Mouse (Mus musculus) CH12.LX (cell line): ENCODE results near the gene Creg1. TPM values are rescaled to one million over a fixed set of nuclear protein-coding genes. Genes with fewer than 3 reads are reported as not detected.

Source experiments
- DNase-seq: peaks from one replicate; pipeline ENCODE4 v3.0.0-alpha.2; 2013; ENCODE audit errors: extremely low read depth
- H3K27ac ChIP-seq: 2 replicates; pipeline ENCODE4 v1.5.1; 2012; ENCODE audit warnings: low read depth, mild to moderate bottlenecking, control low read depth, moderate library complexity; ENCODE audit not compliant: insufficient read depth
- H3K27me3 ChIP-seq: replicated peaks from 2 replicates; pipeline ENCODE3; 2012; ENCODE audit warnings: inconsistent platforms
- H3K36me3 ChIP-seq, 2 experiments: replicated peaks in 1 of 2; 2 replicates each; pipeline versions ENCODE3 to v1.6.1; 2012; ENCODE audit warnings: inconsistent platforms in 1 of 2, low read length in 1 of 2, mild to moderate bottlenecking in 1 of 2, mixed read lengths in 1 of 2, moderate library complexity in 1 of 2; ENCODE audit not compliant: control insufficient read depth in 1 of 2, insufficient read depth in 1 of 2
- H3K4me1 ChIP-seq, 2 experiments: 2 replicates each; pipeline ENCODE4 v1.6.1; 2012; ENCODE audit warnings: inconsistent platforms in 1 of 2, moderate library complexity in 1 of 2; ENCODE audit not compliant: insufficient read depth in 2 of 2, control insufficient read depth in 1 of 2
- H3K4me2 ChIP-seq: 2 replicates; pipeline ENCODE4 v1.6.1; 2012; ENCODE audit warnings: low read depth, mild to moderate bottlenecking, control low read depth; ENCODE audit not compliant: poor library complexity, insufficient read depth, severe bottlenecking
- H3K4me3 ChIP-seq, 3 experiments: fragments of 150-350 bp in 1 of 3; sonication (generic) in 1 of 3; replicated peaks in 1 of 3; 2 replicates each; pipeline versions ENCODE3 to v1.5.1; 2011 to 2012; ENCODE audit warnings: low read depth in 2 of 3, low read length in 2 of 3, mild to moderate bottlenecking in 2 of 3, moderate library complexity in 2 of 3, control low read depth in 1 of 3, improper control_type of control experiment in 1 of 3, inconsistent platforms in 1 of 3, mixed read lengths in 1 of 3; ENCODE audit not compliant: poor library complexity in 1 of 3
- H3K79me2 ChIP-seq: replicated peaks from 2 replicates; pipeline ENCODE4 v1.6.1; 2012; ENCODE audit warnings: mild to moderate bottlenecking, moderate library complexity; ENCODE audit not compliant: control insufficient read depth, poor library complexity, insufficient read depth, severe bottlenecking; ENCODE audit errors: extremely low read depth
- H3K9ac ChIP-seq: 2 replicates; pipeline ENCODE4 v1.6.1; 2012; ENCODE audit warnings: low read depth, mild to moderate bottlenecking, control low read depth, moderate library complexity; ENCODE audit not compliant: insufficient read depth
- H3K9me3 ChIP-seq: replicated peaks from 2 replicates; pipeline ENCODE3; 2012; ENCODE audit warnings: low read length, inconsistent platforms, mixed read lengths
- CHD1 ChIP-seq: IDR thresholded peaks from 2 replicates; pipeline ENCODE4 v1.6.1; 2012; ENCODE audit warnings: low read depth, low read length, improper control_type of control experiment, inconsistent platforms
- CTCF ChIP-seq, 2 experiments: IDR thresholded peaks in 1 of 2; conservative IDR thresholded peaks in 1 of 2; 2 replicates each; pipeline ENCODE4 v1.5.1; 2011 to 2012; ENCODE audit warnings: low read depth in 2 of 2, low read length in 2 of 2, improper control_type of control experiment in 1 of 2, inconsistent platforms in 1 of 2, mild to moderate bottlenecking in 1 of 2, moderate library complexity in 1 of 2
- GABPA ChIP-seq: IDR thresholded peaks from 2 replicates; pipeline ENCODE4 v1.6.1; 2012; ENCODE audit warnings: low read depth, low read length, improper control_type of control experiment, inconsistent platforms; ENCODE audit not compliant: insufficient replicate concordance
- HCFC1 ChIP-seq: IDR thresholded peaks from 2 replicates; pipeline ENCODE4 v1.6.1; 2012; ENCODE audit warnings: low read depth, mild to moderate bottlenecking, inconsistent platforms, low read length, improper control_type of control experiment
- JUND ChIP-seq: conservative IDR thresholded peaks from 2 replicates; pipeline ENCODE4 v1.6.1; 2011; ENCODE audit warnings: low read depth, low read length, improper control_type of control experiment
- KAT2A ChIP-seq: IDR thresholded peaks from 2 replicates; pipeline ENCODE4 v1.6.1; 2012; ENCODE audit warnings: low read length, improper control_type of control experiment, inconsistent platforms; ENCODE audit not compliant: insufficient replicate concordance
- MAFK ChIP-seq: IDR thresholded peaks from 2 replicates; pipeline ENCODE4 v1.6.1; 2011; ENCODE audit warnings: low read length, improper control_type of control experiment; ENCODE audit not compliant: insufficient replicate concordance
- MAX ChIP-seq: IDR thresholded peaks from 2 replicates; pipeline ENCODE4 v1.6.1; 2011; ENCODE audit warnings: low read length, improper control_type of control experiment
- MAZ ChIP-seq: IDR thresholded peaks from 2 replicates; pipeline ENCODE4 v1.6.1; 2012; ENCODE audit warnings: low read depth, mild to moderate bottlenecking, inconsistent platforms, low read length, improper control_type of control experiment, moderate library complexity
- MXI1 ChIP-seq: IDR thresholded peaks from 2 replicates; pipeline ENCODE4 v1.6.1; 2011; ENCODE audit warnings: mild to moderate bottlenecking, low read depth, low read length, improper control_type of control experiment
- NELFE ChIP-seq: IDR thresholded peaks from 2 replicates; pipeline ENCODE4 v1.6.1; 2011; ENCODE audit warnings: low read depth, low read length, improper control_type of control experiment
- NRF1 ChIP-seq: IDR thresholded peaks from 2 replicates; pipeline ENCODE4 v1.6.1; 2014; ENCODE audit warnings: low read depth, mild to moderate bottlenecking, inconsistent platforms, low read length, improper control_type of control experiment, moderate library complexity
- POLR2AphosphoS2 ChIP-seq: IDR thresholded peaks from 2 replicates; pipeline ENCODE4 v1.6.1; 2011; ENCODE audit warnings: low read depth, low read length, improper control_type of control experiment
- RAD21 ChIP-seq: IDR thresholded peaks from 2 replicates; pipeline ENCODE4 v1.6.1; 2011; ENCODE audit warnings: low read depth, mild to moderate bottlenecking, low read length, improper control_type of control experiment, moderate library complexity
- RCOR1 ChIP-seq: conservative IDR thresholded peaks from 2 replicates; pipeline ENCODE4 v1.6.1; 2012; ENCODE audit warnings: low read depth, mild to moderate bottlenecking, inconsistent platforms, low read length, improper control_type of control experiment
- SIN3A ChIP-seq: IDR thresholded peaks from 2 replicates; pipeline ENCODE4 v1.6.1; 2012; ENCODE audit warnings: low read length, improper control_type of control experiment, inconsistent platforms
- TBP ChIP-seq: conservative IDR thresholded peaks from 2 replicates; pipeline ENCODE4 v1.6.1; 2011; ENCODE audit warnings: low read depth, low read length, improper control_type of control experiment
- TCF12 ChIP-seq: IDR thresholded peaks from 2 replicates; pipeline ENCODE4 v1.6.1; 2014; ENCODE audit warnings: low read depth, mild to moderate bottlenecking, inconsistent platforms, low read length, improper control_type of control experiment
- UBTF ChIP-seq: IDR thresholded peaks from 2 replicates; pipeline ENCODE4 v1.6.1; 2012; ENCODE audit warnings: low read depth, mild to moderate bottlenecking, inconsistent platforms, low read length, improper control_type of control experiment, moderate library complexity
- USF1 ChIP-seq: IDR thresholded peaks from 2 replicates; pipeline ENCODE4 v1.6.1; 2014; ENCODE audit warnings: low read depth, mild to moderate bottlenecking, inconsistent platforms, low read length, improper control_type of control experiment
- USF2 ChIP-seq: conservative IDR thresholded peaks from 2 replicates; pipeline ENCODE4 v1.6.1; 2011; ENCODE audit warnings: low read depth, low read length, improper control_type of control experiment
- ZC3H11A ChIP-seq: IDR thresholded peaks from 2 replicates; pipeline ENCODE4 v1.6.1; 2012; ENCODE audit warnings: low read depth, mild to moderate bottlenecking, inconsistent platforms, low read length, improper control_type of control experiment
- ZKSCAN1 ChIP-seq: IDR thresholded peaks from 2 replicates; pipeline ENCODE4 v1.6.1; 2012; ENCODE audit warnings: low read depth, inconsistent platforms, low read length, improper control_type of control experiment, borderline replicate concordance
- dilution Hi-C: fragments of 300-500 bp; cut with MboI; formaldehyde crosslinking; loops from 2 replicates; pipeline ENCODE4 v1.14.3; 2020; ENCODE audit warnings: low sequenced_read_pairs; ENCODE audit not compliant: extremely low pct_unique_long_range_greater_than_20kb, extremely low pct_ligation_motif_present
- in situ Hi-C: fragments of 300-500 bp; cut with MboI; formaldehyde crosslinking; loops from 3 replicates; pipeline ENCODE4 v1.14.3; 2019; ENCODE audit warnings: low sequenced_read_pairs, low pct_ligation_motif_present, low pct_unique_long_range_greater_than_20kb, mixed read lengths
- polyA plus RNA-seq: library from polyadenylated mRNA; unstranded; fragments of >175 nt; gene quantifications from 2 replicates; pipeline ENCODE4 v1.2.1, GENCODE M21; 2012; ENCODE audit warnings: low read depth; ENCODE audit not compliant: insufficient read length
- total RNA-seq, 2 experiments: library from RNA; depleted of rRNA; stranded (reverse); fragments of 300-350 nt in 1 of 2; fragments of >200 nt in 1 of 2; gene quantifications; 2 replicates each; pipeline ENCODE4 v1.2.3; 2012 to 2014

The Creg1 gene
- total and polyA plus RNA-seq, 3 experiments, result 22.3 to 44.3 (median 38.2) TPM

- Histone ChIP-seq H3K27me3 (no peaks in the 10 kb centered on the region), H3K4me2 (peak overlapping the region; percentile 70; the same call in 1 of the 2 replicates), H3K4me3 (no peak overlapping the region), H3K36me3 (no peaks in the 10 kb centered on the region), H3K4me1 (peaks cover 0 to 10% of the 10 kb centered on the region in 2 experiments; a peak in 1 of 4 replicates), H3K9ac (no peak overlapping the region), H3K9me3 (no peaks in the 10 kb centered on the region), H3K27ac (no peak overlapping the region), H3K79me2 (no peaks in the 10 kb centered on the region)
- in situ Hi-C loops, result no loop called here
- DNase-seq, result no peak
- dilution Hi-C loops, result no loop called here
- TF ChIP-seq USF1, result no peak
- no peak for TF ChIP-seq USF2
- no peak for TF ChIP-seq MAZ
- no peak for TF ChIP-seq ZC3H11A
- TF ChIP-seq HCFC1, result no peak
- TF ChIP-seq POLR2AphosphoS2, result no peak
Measured at GRCm38 (mm10) chr1:165751142-165751541, 12.4 kb upstream of the Creg1 start.

GRCm38 (mm10) chr1:165751838-165752237 lies 11.7 kb upstream of the Creg1 start:
- H3K9me3 ChIP-seq, result no peaks in the 10 kb centered on the region
- peaks cover 0 to 10% of the 10 kb centered on the region in 2 experiments; a peak in 1 of 4 replicates for H3K4me1 ChIP-seq
- H3K79me2 ChIP-seq, result no peaks in the 10 kb centered on the region
- in situ Hi-C loops, result no loop called here
- no peak for DNase-seq
- dilution Hi-C loops, result no loop called here
- H3K4me2 ChIP-seq, result no peak overlapping the region
- TF ChIP-seq MAFK (no peak), CTCF (conservative IDR thresholded peaks at IDR 0.05 in 1 of 2, IDR thresholded peaks at IDR 0.05 in 1 of 2; ENCODE audit: low read depth in 2 of 2, low read length in 2 of 2) (no peak), CHD1 (no peak), UBTF (no peak), POLR2AphosphoS2 (no peak), USF2 (no peak), TCF12 (no peak), JUND (no peak), MAX (no peak), RAD21 (no peak), MXI1 (no peak), RCOR1 (no peak), NRF1 (no peak), SIN3A (no peak), GABPA (no peak), TBP (no peak), NELFE (no peak), ZKSCAN1 (no peak), KAT2A (no peak)
- no peaks in the 10 kb centered on the region for H3K36me3 ChIP-seq
- H3K4me3 ChIP-seq, result no peak overlapping the region
- no peak overlapping the region for H3K27ac ChIP-seq
- no peak overlapping the region for H3K9ac ChIP-seq
- no peaks in the 10 kb centered on the region for H3K27me3 ChIP-seq
